Mouse (Mus musculus): Measurements from ENCODE around the gene Ltb4r1. TPM values are rescaled to one million over a fixed set of nuclear protein-coding genes. Genes with fewer than 3 reads are reported as not detected.
A peak's percentile ranks its signal among the peaks of the same experiment; 100 is the strongest.
"Not testable (repeated sequence)": the region's sequence is repeated elsewhere in the genome, so short reads cannot be mapped to it uniquely, and the experiment has no call there.

Gene Ltb4r1
- polyA plus RNA-seq, 1 experiment from 2014 or later, result 0.11 TPM

- not testable (repeated sequence) for H3K9me3 ChIP-seq (replicated peaks; ENCODE audit: control insufficient read depth, low read length); ATAC-seq (replicated peaks; ENCODE audit: insufficient number of reproducible peaks, low FRiP score, low TSS enrichment); H3K4me3 ChIP-seq (ENCODE audit: low read depth, low read length); H3K27ac ChIP-seq (ENCODE audit: low read depth, low read length); H3K9ac ChIP-seq (ENCODE audit: low read depth, low read length); H3K36me3 ChIP-seq (ENCODE audit: control insufficient read depth, insufficient read depth, low read length)
- Histone ChIP-seq H3K4me2 (peak overlapping the region; percentile 56), H3K27me3 (ENCODE audit: control insufficient read depth, insufficient read depth, low read length) (peaks cover 19% of the 10 kb centered on the region), H3K4me1 (ENCODE audit: control insufficient read depth, insufficient read depth, low read length) (peaks cover 17% of the 10 kb centered on the region)
- 0% methylated on average over 6 of the region's 6 CpGs for WGBS (ENCODE audit: insufficient replicate concordance)
Observed at GRCm38 (mm10) chr14:55760156-55760555, 5.6 kb upstream of the Ltb4r1 start.

GRCm38 (mm10) chr14:55761163-55761562 lies 4.6 kb upstream of the Ltb4r1 start, which contains the start of gene Ltb4r2:
TSS of gene Ltb4r2 (plus strand) at chr14:55761428.
- peak within 1 kb of the TSS; percentile 50 for H3K4me3 ChIP-seq (ENCODE audit: low read depth, low read length)
- 64% methylated on average over 6 of the region's 6 CpGs for WGBS (ENCODE audit: insufficient replicate concordance)
- H3K9me3 ChIP-seq (replicated peaks; ENCODE audit: control insufficient read depth, low read length), result no peaks in the 10 kb centered on the region
- no peak within 1 kb of the TSS for H3K27ac ChIP-seq (ENCODE audit: low read depth, low read length)
- H3K4me1 ChIP-seq (ENCODE audit: control insufficient read depth, insufficient read depth, low read length), result peaks cover 17% of the 10 kb centered on the region
- peaks cover 20% of the 10 kb centered on the region for H3K27me3 ChIP-seq (ENCODE audit: control insufficient read depth, insufficient read depth, low read length)
- H3K36me3 ChIP-seq (ENCODE audit: control insufficient read depth, insufficient read depth, low read length), result no peaks in the 10 kb centered on the region
- peak within 1 kb of the TSS; percentile 74 for H3K9ac ChIP-seq (ENCODE audit: low read depth, low read length)
- H3K4me2 ChIP-seq, result peak within 1 kb of the TSS; percentile 97
- ATAC-seq (replicated peaks; ENCODE audit: insufficient number of reproducible peaks, low FRiP score, low TSS enrichment), result no peak

- H3K27me3 ChIP-seq (ENCODE audit: control insufficient read depth, insufficient read depth, low read length), result peaks cover 24% of the 10 kb centered on the region
- WGBS (ENCODE audit: insufficient replicate concordance), result under 1% methylated on average over 76 of the region's 77 CpGs
- H3K27ac ChIP-seq (ENCODE audit: low read depth, low read length), result no peak overlapping the region
- peaks cover 17% of the 10 kb centered on the region for H3K4me1 ChIP-seq (ENCODE audit: control insufficient read depth, insufficient read depth, low read length)
- peak overlapping the region; percentile 97 for H3K4me2 ChIP-seq
- peak overlapping the region; percentile 74 for H3K9ac ChIP-seq (ENCODE audit: low read depth, low read length)
- H3K9me3 ChIP-seq (replicated peaks; ENCODE audit: control insufficient read depth, low read length), result no peaks in the 10 kb centered on the region
- peak overlapping the region; percentile 50 for H3K4me3 ChIP-seq (ENCODE audit: low read depth, low read length)
- ATAC-seq (replicated peaks; ENCODE audit: insufficient number of reproducible peaks, low FRiP score, low TSS enrichment), result peak; percentile 55
- H3K36me3 ChIP-seq (ENCODE audit: control insufficient read depth, insufficient read depth, low read length), result no peaks in the 10 kb centered on the region
Observed at GRCm38 (mm10) chr14:55762001-55762821, 3.6 kb upstream of the Ltb4r1 start.

GRCm38 (mm10) chr14:55763166-55763565 lies 2.6 kb upstream of the Ltb4r1 start:
- Histone ChIP-seq H3K4me2 (peak overlapping the region; percentile 97), H3K36me3 (ENCODE audit: control insufficient read depth, insufficient read depth, low read length) (no peaks in the 10 kb centered on the region), H3K27me3 (ENCODE audit: control insufficient read depth, insufficient read depth, low read length) (peaks cover 26% of the 10 kb centered on the region), H3K4me1 (ENCODE audit: control insufficient read depth, insufficient read depth, low read length) (peaks cover 14% of the 10 kb centered on the region), H3K27ac (ENCODE audit: low read depth, low read length) (0 out of 2 replicates have a peak overlapping the region, but pooled peaks have one; percentile 50), H3K4me3 (ENCODE audit: low read depth, low read length) (no peak overlapping the region), H3K9ac (ENCODE audit: low read depth, low read length) (no peak overlapping the region), H3K9me3 (replicated peaks; ENCODE audit: control insufficient read depth, low read length) (no peaks in the 10 kb centered on the region)
- WGBS (ENCODE audit: insufficient replicate concordance), result 27% methylated on average over 7 of the region's 7 CpGs
- ATAC-seq (replicated peaks; ENCODE audit: insufficient number of reproducible peaks, low FRiP score, low TSS enrichment), result no peak

GRCm38 (mm10) chr14:55767519-55768414 lies 2.0 kb downstream of the Ltb4r1 start:
- peak overlapping the region; percentile 61; the same call in 1 of the 2 replicates for H3K9ac ChIP-seq (ENCODE audit: low read depth, low read length)
- H3K27me3 ChIP-seq (ENCODE audit: control insufficient read depth, insufficient read depth, low read length), result peaks cover 29% of the 10 kb centered on the region
- WGBS (ENCODE audit: insufficient replicate concordance), result 11% methylated on average over 52 of the region's 52 CpGs
- H3K36me3 ChIP-seq (ENCODE audit: control insufficient read depth, insufficient read depth, low read length), result no peaks in the 10 kb centered on the region
- no peak overlapping the region for H3K27ac ChIP-seq (ENCODE audit: low read depth, low read length)
- H3K4me2 ChIP-seq, result peak overlapping the region; percentile 60
- H3K4me3 ChIP-seq (ENCODE audit: low read depth, low read length), result peak overlapping the region; percentile 27
- H3K9me3 ChIP-seq (replicated peaks; ENCODE audit: control insufficient read depth, low read length), result no peaks in the 10 kb centered on the region
- H3K4me1 ChIP-seq (ENCODE audit: control insufficient read depth, insufficient read depth, low read length), result peaks cover 11% of the 10 kb centered on the region
- peak; percentile 36; the same call in 1 of the 2 replicates for ATAC-seq (replicated peaks; ENCODE audit: insufficient number of reproducible peaks, low FRiP score, low TSS enrichment)

GRCm38 (mm10) chr14:55768555-55768954 lies 2.8 kb downstream of the Ltb4r1 start:
- no peak overlapping the region for H3K4me3 ChIP-seq (ENCODE audit: low read depth, low read length)
- no peaks in the 10 kb centered on the region for H3K9me3 ChIP-seq (replicated peaks; ENCODE audit: control insufficient read depth, low read length)
- H3K27ac ChIP-seq (ENCODE audit: low read depth, low read length), result no peak overlapping the region
- WGBS (ENCODE audit: insufficient replicate concordance), result 74% methylated on average over 6 of the region's 6 CpGs
- H3K9ac ChIP-seq (ENCODE audit: low read depth, low read length), result no peak overlapping the region
- no peak overlapping the region for H3K4me2 ChIP-seq
- peaks cover 29% of the 10 kb centered on the region for H3K27me3 ChIP-seq (ENCODE audit: control insufficient read depth, insufficient read depth, low read length)
- H3K4me1 ChIP-seq (ENCODE audit: control insufficient read depth, insufficient read depth, low read length), result peaks cover 4% of the 10 kb centered on the region
- H3K36me3 ChIP-seq (ENCODE audit: control insufficient read depth, insufficient read depth, low read length), result no peaks in the 10 kb centered on the region
- ATAC-seq (replicated peaks; ENCODE audit: insufficient number of reproducible peaks, low FRiP score, low TSS enrichment), result no peak

GRCm38 (mm10) chr14:55769087-55769703 lies 3.4 kb downstream of the Ltb4r1 start:
- Histone ChIP-seq H3K27me3 (ENCODE audit: control insufficient read depth, insufficient read depth, low read length) (peaks cover 29% of the 10 kb centered on the region), H3K9ac (ENCODE audit: low read depth, low read length) (no peak overlapping the region)

GRCm38 (mm10) chr14:55776711-55777110 lies 10.9 kb downstream of the Ltb4r1 start:
- Histone ChIP-seq H3K27me3 (ENCODE audit: control insufficient read depth, insufficient read depth, low read length) (peaks cover 8% of the 10 kb centered on the region), H3K4me1 (ENCODE audit: control insufficient read depth, insufficient read depth, low read length) (peaks cover 18% of the 10 kb centered on the region), H3K4me2 (no peak overlapping the region; the same call in 1 of the 2 replicates), H3K9me3 (replicated peaks; ENCODE audit: control insufficient read depth, low read length) (no peaks in the 10 kb centered on the region), H3K9ac (ENCODE audit: low read depth, low read length) (no peak overlapping the region), H3K4me3 (ENCODE audit: low read depth, low read length) (no peak overlapping the region), H3K36me3 (ENCODE audit: control insufficient read depth, insufficient read depth, low read length) (no peaks in the 10 kb centered on the region), H3K27ac (ENCODE audit: low read depth, low read length) (no peak overlapping the region)
- 55% methylated on average over 7 of the region's 7 CpGs for WGBS (ENCODE audit: insufficient replicate concordance)
- ATAC-seq (replicated peaks; ENCODE audit: insufficient number of reproducible peaks, low FRiP score, low TSS enrichment), result no peak

More at GRCm38 (mm10) chr14:55769087-55769703, 3.4 kb downstream of the Ltb4r1 start:
- no peaks in the 10 kb centered on the region for H3K9me3 ChIP-seq (replicated peaks; ENCODE audit: control insufficient read depth, low read length)
- H3K4me3 ChIP-seq (ENCODE audit: low read depth, low read length), result no peak overlapping the region
- WGBS (ENCODE audit: insufficient replicate concordance), result 60% methylated on average over 16 of the region's 16 CpGs
- no peak overlapping the region for H3K4me2 ChIP-seq
- peaks cover 4% of the 10 kb centered on the region for H3K4me1 ChIP-seq (ENCODE audit: control insufficient read depth, insufficient read depth, low read length)
- H3K27ac ChIP-seq (ENCODE audit: low read depth, low read length), result no peak overlapping the region
- no peaks in the 10 kb centered on the region for H3K36me3 ChIP-seq (ENCODE audit: control insufficient read depth, insufficient read depth, low read length)
- ATAC-seq (replicated peaks; ENCODE audit: insufficient number of reproducible peaks, low FRiP score, low TSS enrichment), result no peak

Data from heart, embryonic 11.5 days (tissue).